Mouse (Mus musculus) cerebellum, adult 18-20 months (tissue): ENCODE measurements at regions not wholly inside any gene's neighbourhood (a gene's known extent, or its start where the extent isn't known, plus 50 kb on each side); places are given as distances from the start of the nearest gene placed in this dataset.

Source experiments
- DNase-seq, 2 experiments: peaks; one replicate each; pipeline ENCODE4 v3.0.0; 2021

- DNase-seq: peak; percentile 28 to 39
Observed at GRCm38 (mm10) chr4:70952671-70953070, 417.9 kb upstream of the Megf9 start.

GRCm38 (mm10) chr4:70940146-70940545, 405.4 kb upstream of the Megf9 start:
- no peak for DNase-seq

GRCm38 (mm10) chr4:70934140-70934539, 399.3 kb upstream of the Megf9 start:
- DNase-seq: no peak

GRCm38 (mm10) chr4:70921972-70922692, 387.3 kb upstream of the Megf9 start:
- DNase-seq: no peak

- DNase-seq: no peak
Observed at GRCm38 (mm10) chr4:70914566-70914965, 379.8 kb upstream of the Megf9 start.

GRCm38 (mm10) chr4:70906771-70907749, 372.3 kb upstream of the Megf9 start:
- no peak for DNase-seq
